Mouse (Mus musculus) megakaryocyte, embryonic 14.5 days (primary cell): ENCODE measurements around the gene Zfp36l2.

Experiments
- FLI1 ChIP-seq: IDR thresholded peaks from 2 replicates; pipeline ENCODE4 v1.6.1; 2012; ENCODE audit warnings: low read length, inconsistent platforms, mixed read lengths
- GATA1 ChIP-seq: IDR thresholded peaks from 3 replicates; pipeline ENCODE4 v1.6.1; 2012; ENCODE audit warnings: mixed read lengths, low read length, inconsistent platforms, borderline replicate concordance

DNA sequence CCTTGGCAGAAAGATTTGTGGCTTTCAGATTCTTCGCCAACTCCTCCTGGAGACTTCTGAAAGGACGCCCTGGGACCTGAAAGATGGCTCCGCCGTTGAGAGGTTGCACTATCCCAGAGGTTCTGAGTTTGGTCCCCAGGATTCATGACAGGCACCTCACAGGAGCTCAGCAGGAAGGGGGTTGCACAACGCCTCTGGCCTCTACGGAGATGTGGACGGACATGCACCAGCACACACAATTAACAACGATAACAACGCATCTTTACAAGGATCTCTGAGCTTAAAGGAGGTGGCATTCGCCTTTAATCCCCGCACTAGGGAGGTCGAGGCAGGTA, 29.3 kb downstream of the Zfp36l2 start:
- TF ChIP-seq GATA1 (no peak), FLI1 (no peak)
